In the genomic region with DNA sequence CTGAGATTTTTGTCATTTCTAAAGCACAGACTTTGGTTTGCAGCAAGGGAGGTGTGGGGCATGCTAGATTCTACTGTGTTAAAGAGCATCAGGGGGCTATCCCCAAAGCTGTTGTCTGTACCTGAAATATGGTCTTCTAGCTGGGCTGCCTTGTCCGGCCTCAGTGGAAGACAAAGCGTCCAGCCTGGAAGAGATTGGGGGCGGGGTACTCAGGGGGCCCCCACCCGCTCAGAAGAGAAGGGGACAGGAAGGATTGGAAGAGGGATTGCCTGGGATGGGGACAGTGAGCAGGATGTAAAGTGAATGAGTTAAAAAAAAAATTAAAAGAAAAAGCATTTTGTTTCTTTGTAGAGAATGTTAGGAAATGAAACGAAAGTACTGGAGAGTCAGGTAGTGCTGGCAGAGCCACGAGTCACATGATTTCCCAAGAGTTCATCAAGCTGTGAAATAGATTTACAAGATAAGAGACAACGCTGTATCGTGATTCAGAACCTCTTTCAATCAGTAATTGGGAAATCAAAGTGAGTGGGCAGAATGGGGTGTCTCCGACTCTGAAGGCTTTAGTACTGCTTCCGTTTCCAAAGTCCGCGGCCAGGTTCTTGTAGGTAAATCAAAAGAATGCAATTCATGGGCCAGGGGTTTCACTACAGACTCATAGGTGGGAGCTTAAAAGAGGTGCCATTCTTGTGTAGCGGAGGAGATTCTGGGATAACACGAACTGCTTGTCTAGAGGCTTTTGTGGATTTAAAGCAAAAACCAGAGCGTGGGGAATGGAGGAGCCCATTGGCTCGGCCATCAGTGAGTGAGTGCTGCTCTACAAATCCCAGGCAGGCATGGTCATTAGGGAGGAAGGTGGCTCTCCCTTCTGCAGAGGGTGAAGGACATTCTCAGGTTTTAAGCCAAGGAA, we compare ENCODE assay signal across 16 mouse cellular contexts. TPM values are rescaled to one million over a fixed set of nuclear protein-coding genes. Genes with fewer than 3 reads are reported as not detected.
DNase-seq lines count a peak whose midpoint lies in the region; TF ChIP-seq lines count a peak whose summit lies in the region.
"Had no signal": no experiment of that assay in that cellular context is flagged by ENCODE, and none has a peak within 500 bp of the region (broad histone marks: within the 10 kb centered on the region; RNA-seq: fewer than 3 reads in every experiment).

No protein-coding gene starts in this region.

- 0 out of 2 replicates have a peak, but pooled peaks cover 2% of the 10 kb centered on the region for H3K79me2 ChIP-seq in heart, adult 2 months (replicated peaks; ENCODE audit: control insufficient read depth, insufficient read depth, low read length)

- no peak overlapping the region for H3K27ac ChIP-seq in heart, adult 2 months
- H3K27ac ChIP-seq: embryonic facial prominence, embryonic 13.5 days; forebrain, embryonic 12.5 days; heart, embryonic 15.5 days; hindbrain, embryonic 15.5 days; kidney, postnatal 0 days had no signal

- H3K36me3 ChIP-seq in heart, adult 2 months (ENCODE audit: control insufficient read depth, insufficient read depth, low read length), result peaks cover 15% of the 10 kb centered on the region

- peak; percentile 87 for DNase-seq in heart, adult 11 months
- DNase-seq in heart, adult 2 months, result no peak
- DNase-seq in 416B (ENCODE audit: low read depth), result peak; percentile 73
- peak; percentile 40 for DNase-seq in CD4-positive helper T cell, adult 2 months (ENCODE audit: low read depth, low spot score)
- DNase-seq in cerebellum, postnatal 10 days, result peak; percentile 20 to 43
- no peak for DNase-seq in yolk sac, embryonic 10.5 days (ENCODE audit: low spot score)
- no peak for DNase-seq in kidney, postnatal 36 days
- DNase-seq: gastrocnemius, postnatal 14 days; layer of hippocampus, postnatal 36 days; liver had no signal

- TF ChIP-seq CTCF in heart, adult 2 months (IDR thresholded peaks at IDR 0.05), result no peak

- no peak overlapping the region for H3K4me3 ChIP-seq in heart, adult 2 months
- H3K4me3 ChIP-seq: embryonic facial prominence, embryonic 13.5 days; forebrain, embryonic 12.5 days; heart, embryonic 15.5 days; hindbrain, embryonic 15.5 days had no signal

- no peak for TF ChIP-seq POLR2A in heart, adult 2 months (IDR thresholded peaks at IDR 0.05; ENCODE audit: insufficient read depth, low read depth, low read length)

- no peak for TF ChIP-seq EP300 in heart, adult 2 months (IDR thresholded peaks at IDR 0.05; ENCODE audit: insufficient read depth, low read depth, low read length)

- 77% methylated on average over 16 of the region's 16 CpGs for WGBS in heart, adult 2 months

- intact Hi-C loops in heart, adult 2 months (cut with DNase I), result no loop called here

- no peak overlapping the region for H3K9ac ChIP-seq in heart, adult 2 months (ENCODE audit: low read depth, low read length)
- H3K9ac ChIP-seq: embryonic facial prominence, embryonic 13.5 days; forebrain, embryonic 12.5 days; heart, embryonic 15.5 days; hindbrain, embryonic 15.5 days had no signal

- no peaks in the 10 kb centered on the region for H3K27me3 ChIP-seq in heart, adult 2 months (ENCODE audit: control insufficient read depth, insufficient read depth, low read length)
- H3K27me3 ChIP-seq: embryonic facial prominence, embryonic 13.5 days; forebrain, embryonic 12.5 days; heart, embryonic 15.5 days; hindbrain, embryonic 15.5 days had no signal

- no peaks in the 10 kb centered on the region; the same call in 1 of the 2 replicates for H3K4me1 ChIP-seq in heart, adult 2 months (ENCODE audit: control insufficient read depth, insufficient read depth, low read length)
- H3K4me1 ChIP-seq: embryonic facial prominence, embryonic 13.5 days; forebrain, embryonic 12.5 days; heart, embryonic 15.5 days; hindbrain, embryonic 15.5 days had no signal

RNA-seq across cellular contexts. Expression of gene Cln5, which starts 8.2 kb away (rescaled TPM):
- 10 to 100 TPM; 19.1 to 20.3 TPM for total RNA-seq in heart, adult 2 months (2021)
- polyA plus RNA-seq in heart, adult 2 months (2012; rRNA removed), result 12.7 and 23.9 TPM in 2 replicates

RNA-seq across cellular contexts. Expression of gene Fbxl3, which starts 21.1 kb away (rescaled TPM):
- 10 to 100 TPM; 51.8 to 59.7 TPM for total RNA-seq in heart, adult 2 months (2021)
- 67.0 and 114 TPM in 2 replicates for polyA plus RNA-seq in heart, adult 2 months (2012; rRNA removed)

RNA-seq across cellular contexts. Expression of gene Acod1, which starts 31.5 kb away (rescaled TPM):
- total RNA-seq in heart, adult 2 months (2021), result not detected
- 0.08 and 0.09 TPM in 2 replicates for polyA plus RNA-seq in heart, adult 2 months (2012; rRNA removed)
- total RNA-seq: gastrocnemius, postnatal 14 days; layer of hippocampus, postnatal 36 days; MEL had no signal
- polyA plus RNA-seq: embryonic facial prominence, embryonic 13.5 days; heart, embryonic 15.5 days; hindbrain, embryonic 15.5 days; kidney, postnatal 0 days had no signal

Comparison
In these comparisons a context has a peak if more than half of its experiments do, and no peak if none do; other contexts are left out.
1. DNase-seq: peak in heart, adult 11 months (single experiment), 416B (single experiment), CD4-positive helper T cell, adult 2 months (single experiment) and cerebellum, postnatal 10 days (2 of 2); none in heart, adult 2 months (0 of 2), yolk sac, embryonic 10.5 days (single experiment) and kidney, postnatal 36 days (0 of 2).